Mouse (Mus musculus): ENCODE measurements around the gene Prpf38a.

The Prpf38a gene

GRCm38 (mm10) chr4:108578840-108579742 is at the start of gene Prpf38a, which contains the start of gene Orc1:
Prpf38a (minus strand) TSS chr4:108579336.
Orc1 (plus strand) TSS chr4:108579423.
- peak; percentile 94 to 98 for DNase-seq (ENCODE audit: low spot score in 2 of 2)

- DNase-seq (ENCODE audit: low spot score in 2 of 2), result no peak
These were observed 47.9 kb upstream of the Prpf38a start for GRCm38 (mm10) chr4:108627066-108627465.

- DNase-seq (ENCODE audit: low spot score in 2 of 2), result no peak
These were observed 42.4 kb upstream of the Prpf38a start for GRCm38 (mm10) chr4:108621504-108621903.

GRCm38 (mm10) chr4:108620536-108620935 is 41.4 kb upstream of the Prpf38a start:
- DNase-seq (ENCODE audit: low spot score in 2 of 2), result no peak

- peak; percentile 92 to 93 for DNase-seq (ENCODE audit: low spot score in 2 of 2)
These were observed 40.6 kb upstream of the Prpf38a start, which contains the start of gene Cc2d1b for GRCm38 (mm10) chr4:108619587-108620341. Cc2d1b (plus strand) TSS chr4:108619940.

- DNase-seq (ENCODE audit: low spot score in 2 of 2), result no peak
These were observed 40.0 kb upstream of the Prpf38a start for GRCm38 (mm10) chr4:108619165-108619564.

GRCm38 (mm10) chr4:108618586-108618985 is 39.5 kb upstream of the Prpf38a start:
- DNase-seq (ENCODE audit: low spot score in 2 of 2), result no peak

- no peak for DNase-seq (ENCODE audit: low spot score in 2 of 2)
These were observed 31.8 kb upstream of the Prpf38a start for GRCm38 (mm10) chr4:108610935-108611334.

- DNase-seq (ENCODE audit: low spot score in 2 of 2), result no peak
These were observed 29.5 kb upstream of the Prpf38a start for GRCm38 (mm10) chr4:108608651-108609050.

- no peak for DNase-seq (ENCODE audit: low spot score in 2 of 2)
These were observed 22.7 kb upstream of the Prpf38a start for GRCm38 (mm10) chr4:108601870-108602269.

GRCm38 (mm10) chr4:108598306-108598705 is 19.2 kb upstream of the Prpf38a start:
- no peak for DNase-seq (ENCODE audit: low spot score in 2 of 2)

- no peak for DNase-seq (ENCODE audit: low spot score in 2 of 2)
These were observed 16.6 kb upstream of the Prpf38a start for GRCm38 (mm10) chr4:108595785-108596184.

- DNase-seq (ENCODE audit: low spot score in 2 of 2), result no peak
These were observed 14.2 kb upstream of the Prpf38a start for GRCm38 (mm10) chr4:108593376-108593775.

- no peak for DNase-seq (ENCODE audit: low spot score in 2 of 2)
These were observed 741 bp upstream of the Prpf38a start for GRCm38 (mm10) chr4:108579743-108580411.

GRCm38 (mm10) chr4:108572644-108573043 is 6.5 kb downstream of the Prpf38a start:
- no peak for DNase-seq (ENCODE audit: low spot score in 2 of 2)

GRCm38 (mm10) chr4:108565026-108565425 is 14.1 kb downstream of the Prpf38a start:
- no peak for DNase-seq (ENCODE audit: low spot score in 2 of 2)

- DNase-seq (ENCODE audit: low spot score in 2 of 2), result no peak
These were observed 39.4 kb downstream of the Prpf38a start for GRCm38 (mm10) chr4:108539701-108540100.

Measured in right cerebral cortex, postnatal 36 days (tissue).